Mouse (Mus musculus): ENCODE data around the gene Nuak2. TPM values are rescaled to one million over a fixed set of nuclear protein-coding genes. Genes with fewer than 3 reads are reported as not detected.

Nuak2 gene
- polyA plus RNA-seq, 1 experiment from 2014 or later = 15.4 TPM

DNA sequence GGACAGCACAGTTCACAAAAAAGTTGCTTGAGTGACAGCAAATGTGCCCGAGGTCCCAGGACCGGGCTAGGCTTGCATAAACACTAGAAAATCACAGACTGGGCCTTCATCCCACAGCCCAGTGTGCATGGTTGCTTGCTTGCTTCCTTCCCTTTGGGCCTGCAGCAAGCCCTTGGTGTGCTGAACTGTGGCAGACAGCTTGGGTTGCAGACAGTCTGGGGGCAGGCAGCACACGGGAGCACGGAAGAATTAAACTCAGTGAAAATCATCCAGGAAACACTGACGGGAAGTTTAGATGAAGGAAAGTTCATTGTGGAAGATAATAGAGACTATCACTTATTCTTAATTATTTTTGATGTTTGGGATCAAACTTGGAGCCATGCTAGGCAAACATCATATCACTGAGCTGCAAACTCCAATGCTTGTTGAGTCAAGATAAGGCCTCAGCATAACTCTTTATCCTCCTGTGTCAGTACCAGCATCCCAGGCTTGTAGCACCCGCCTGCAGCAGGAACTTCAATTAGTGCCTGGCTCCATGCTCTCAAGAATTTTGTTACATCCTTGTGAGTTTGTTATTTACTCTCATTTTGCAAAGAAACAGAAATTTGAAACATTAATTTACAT lies 18.4 kb downstream of the Nuak2 start:
- peaks cover 30% of the 10 kb centered on the region for H3K36me3 ChIP-seq (ENCODE audit: insufficient read depth)
- H3K4me2 ChIP-seq = no peak overlapping the region
- no peak for TF ChIP-seq CTCF (IDR thresholded peaks at IDR 0.05; ENCODE audit: low read depth)
- DNase-seq = no peak
- no peaks in the 10 kb centered on the region for H3K9me3 ChIP-seq (ENCODE audit: low read depth, low read length)
- no peak overlapping the region for H3K9ac ChIP-seq
- no peaks in the 10 kb centered on the region for H3K27me3 ChIP-seq (ENCODE audit: insufficient read depth, low read length)
- ATAC-seq (ENCODE audit: insufficient read depth) = no peak
- no peak overlapping the region for H3K4me3 ChIP-seq (ENCODE audit: low read depth, low read length)
- H3K4me1 ChIP-seq (ENCODE audit: insufficient read depth) = peaks cover 36% of the 10 kb centered on the region
- 18% methylated on average over 6 of the region's 6 CpGs for WGBS
- peak overlapping the region; percentile 75 for H3K27ac ChIP-seq (ENCODE audit: low read depth)

DNA sequence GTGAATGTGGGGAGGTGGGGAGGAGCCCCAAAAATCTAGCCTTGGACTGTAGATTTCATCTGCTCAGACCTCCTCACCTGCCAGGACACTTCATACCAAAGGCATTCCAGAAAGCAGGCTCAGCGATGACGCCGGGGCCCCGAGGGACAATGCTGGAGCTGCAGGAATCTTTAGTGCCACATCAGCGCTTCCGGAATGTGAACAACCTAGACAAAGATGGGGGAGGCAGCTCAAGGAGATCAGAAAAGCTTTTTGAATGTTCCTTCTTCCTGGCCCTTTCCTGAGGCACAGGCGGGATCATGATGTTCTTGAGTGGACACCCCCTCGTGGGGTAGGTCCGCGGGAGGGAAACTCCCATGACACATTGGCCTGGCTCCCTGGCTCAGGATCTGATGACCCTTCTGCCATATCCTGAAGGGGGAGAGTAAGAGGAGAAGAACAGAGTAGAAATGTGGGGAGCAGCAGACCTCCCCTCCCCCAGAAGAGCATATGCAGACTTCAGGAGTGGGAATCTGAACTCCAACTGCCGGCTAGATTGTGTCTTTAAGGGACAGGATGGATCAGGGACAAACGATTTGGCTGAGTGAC lies 19.5 kb downstream of the Nuak2 start:
- H3K4me1 ChIP-seq (ENCODE audit: insufficient read depth) = peaks cover 36% of the 10 kb centered on the region
- no peak overlapping the region for H3K4me2 ChIP-seq
- ATAC-seq (ENCODE audit: insufficient read depth) (no peak), DNase-seq (peak; percentile 61)
- no peaks in the 10 kb centered on the region for H3K9me3 ChIP-seq (ENCODE audit: low read depth, low read length)
- 52% methylated on average over 12 of the region's 12 CpGs for WGBS
- H3K9ac ChIP-seq = peak overlapping the region; percentile 20; the same call in 1 of the 2 replicates
- H3K4me3 ChIP-seq (ENCODE audit: low read depth, low read length) = no peak overlapping the region
- peaks cover 23% of the 10 kb centered on the region for H3K36me3 ChIP-seq (ENCODE audit: insufficient read depth)
- H3K27me3 ChIP-seq (ENCODE audit: insufficient read depth, low read length) = no peaks in the 10 kb centered on the region
- no peak for TF ChIP-seq CTCF (IDR thresholded peaks at IDR 0.05; ENCODE audit: low read depth)
- H3K27ac ChIP-seq (ENCODE audit: low read depth) = peak overlapping the region; percentile 75

DNA sequence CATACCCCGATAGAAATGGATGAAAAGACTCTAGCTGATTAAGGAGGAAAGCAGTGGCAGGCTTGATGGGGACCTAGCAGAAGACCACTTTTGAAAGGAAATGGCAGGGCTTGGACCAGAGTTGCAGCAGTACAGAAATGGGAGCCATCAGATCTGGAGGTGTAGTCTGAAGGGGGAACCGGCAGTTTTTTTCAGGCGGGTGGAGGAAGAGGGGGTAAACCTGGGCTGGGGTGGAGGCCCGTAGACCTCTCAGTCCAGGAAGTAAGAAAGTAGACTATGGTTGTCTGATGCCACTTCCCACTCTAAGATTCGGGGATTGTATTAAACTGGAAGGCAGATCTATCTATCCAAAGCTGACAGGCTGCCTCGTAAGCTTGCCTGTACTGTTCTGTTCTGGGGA lies 21.0 kb downstream of the Nuak2 start:
- no peak overlapping the region for H3K4me3 ChIP-seq (ENCODE audit: low read depth, low read length)
- peak overlapping the region; percentile 76 for H3K27ac ChIP-seq (ENCODE audit: low read depth)
- no peaks in the 10 kb centered on the region for H3K9me3 ChIP-seq (ENCODE audit: low read depth, low read length)
- TF ChIP-seq CTCF (IDR thresholded peaks at IDR 0.05; ENCODE audit: low read depth) = no peak
- H3K36me3 ChIP-seq (ENCODE audit: insufficient read depth) = peaks cover 9% of the 10 kb centered on the region
- no peak overlapping the region for H3K9ac ChIP-seq
- WGBS = 46% methylated on average over 6 of the region's 6 CpGs
- no peaks in the 10 kb centered on the region for H3K27me3 ChIP-seq (ENCODE audit: insufficient read depth, low read length)
- H3K4me2 ChIP-seq = no peak overlapping the region
- H3K4me1 ChIP-seq (ENCODE audit: insufficient read depth) = peaks cover 36% of the 10 kb centered on the region
- no peak for ATAC-seq (ENCODE audit: insufficient read depth)
- no peak for DNase-seq

DNA sequence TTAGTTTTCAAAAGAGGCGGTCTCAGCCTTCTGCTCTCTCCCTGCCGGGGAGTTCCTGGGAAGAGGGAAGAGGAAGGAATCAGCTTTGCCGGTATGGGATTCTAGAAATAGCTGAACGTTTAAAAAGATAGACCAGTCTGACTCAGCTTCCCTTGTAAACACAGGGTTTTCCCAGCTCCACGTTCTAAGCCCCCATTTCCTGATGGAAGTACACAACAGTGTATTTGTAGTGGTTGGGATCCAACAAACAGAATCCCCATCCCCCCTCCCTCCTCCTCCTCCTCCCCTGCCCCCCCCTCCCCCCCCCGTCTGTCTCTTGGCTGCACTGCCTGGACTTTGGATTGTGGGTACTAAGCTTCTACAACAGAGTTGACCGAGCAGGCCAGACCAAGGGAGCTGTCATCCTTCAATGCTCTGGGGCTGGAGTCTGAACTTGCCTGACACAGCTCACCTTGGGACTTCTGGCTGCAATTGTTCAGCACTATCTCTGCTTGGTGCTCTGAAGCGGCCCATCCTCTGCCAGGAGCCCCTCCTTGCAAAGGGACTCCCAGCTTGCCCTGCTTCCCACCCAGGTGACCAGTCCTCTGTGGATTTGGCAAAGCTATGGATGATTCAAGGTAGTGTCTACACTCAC lies 22.2 kb downstream of the Nuak2 start:
- no peak for TF ChIP-seq CTCF (IDR thresholded peaks at IDR 0.05; ENCODE audit: low read depth)
- Histone ChIP-seq H3K27me3 (ENCODE audit: insufficient read depth, low read length) (no peaks in the 10 kb centered on the region), H3K27ac (ENCODE audit: low read depth) (peak overlapping the region; percentile 76; the same call in 1 of the 2 replicates), H3K9ac (no peak overlapping the region), H3K4me3 (ENCODE audit: low read depth, low read length) (no peak overlapping the region), H3K36me3 (ENCODE audit: insufficient read depth) (no peaks in the 10 kb centered on the region), H3K4me2 (peak overlapping the region; percentile 10; the same call in 1 of the 2 replicates), H3K9me3 (ENCODE audit: low read depth, low read length) (no peaks in the 10 kb centered on the region), H3K4me1 (ENCODE audit: insufficient read depth) (peaks cover 35% of the 10 kb centered on the region)
- ATAC-seq (ENCODE audit: insufficient read depth) (no peak), DNase-seq (peak; percentile 49)
- WGBS = 32% methylated on average over 8 of the region's 8 CpGs

DNA sequence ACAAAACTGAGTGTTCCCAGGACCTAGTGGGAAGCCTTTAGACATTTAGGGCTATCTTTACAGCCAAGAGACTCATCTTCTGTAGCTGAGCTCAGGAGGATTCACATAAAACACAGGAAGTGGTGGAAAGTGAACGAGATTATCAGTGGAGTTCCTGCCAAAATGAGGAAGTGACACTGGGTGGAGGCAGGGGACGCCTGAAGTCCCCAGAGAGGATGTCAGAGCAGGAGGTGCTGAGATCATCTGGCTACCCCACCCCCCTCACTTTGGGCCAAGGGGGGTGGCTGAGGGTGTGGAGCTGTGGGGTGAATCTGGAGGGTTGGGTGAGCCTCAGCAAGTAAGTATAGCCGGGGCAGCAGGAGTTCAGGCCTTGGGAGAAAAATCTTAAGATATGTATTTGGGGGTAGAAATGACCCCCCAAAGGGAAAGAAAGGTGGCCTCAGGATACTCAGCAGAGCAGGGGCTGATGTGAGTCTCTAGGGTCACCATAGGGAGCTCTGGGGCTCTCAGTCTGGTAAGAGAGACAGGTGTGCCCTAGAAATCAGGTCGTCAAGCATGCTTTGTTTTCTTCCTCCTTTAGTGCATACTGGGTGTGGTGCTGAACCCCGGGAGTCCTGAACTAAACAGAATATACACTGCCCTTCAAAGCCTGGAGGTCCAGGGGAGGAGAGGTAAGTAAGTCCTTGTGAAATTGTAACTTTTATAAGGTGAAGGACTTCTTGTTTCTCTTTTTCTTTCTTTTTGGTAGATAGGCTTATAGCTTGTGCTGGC lies 26.0 kb downstream of the Nuak2 start:
- Histone ChIP-seq H3K4me1 (ENCODE audit: insufficient read depth) (peaks cover 7% of the 10 kb centered on the region), H3K36me3 (ENCODE audit: insufficient read depth) (no peaks in the 10 kb centered on the region), H3K27ac (ENCODE audit: low read depth) (no peak overlapping the region), H3K9ac (no peak overlapping the region), H3K27me3 (ENCODE audit: insufficient read depth, low read length) (no peaks in the 10 kb centered on the region), H3K4me3 (ENCODE audit: low read depth, low read length) (no peak overlapping the region), H3K4me2 (no peak overlapping the region), H3K9me3 (ENCODE audit: low read depth, low read length) (no peaks in the 10 kb centered on the region)
- TF ChIP-seq CTCF (IDR thresholded peaks at IDR 0.05; ENCODE audit: low read depth) = no peak
- 25% methylated on average over 5 of the region's 5 CpGs for WGBS
- no peak for ATAC-seq (ENCODE audit: insufficient read depth)
- no peak for DNase-seq

DNA sequence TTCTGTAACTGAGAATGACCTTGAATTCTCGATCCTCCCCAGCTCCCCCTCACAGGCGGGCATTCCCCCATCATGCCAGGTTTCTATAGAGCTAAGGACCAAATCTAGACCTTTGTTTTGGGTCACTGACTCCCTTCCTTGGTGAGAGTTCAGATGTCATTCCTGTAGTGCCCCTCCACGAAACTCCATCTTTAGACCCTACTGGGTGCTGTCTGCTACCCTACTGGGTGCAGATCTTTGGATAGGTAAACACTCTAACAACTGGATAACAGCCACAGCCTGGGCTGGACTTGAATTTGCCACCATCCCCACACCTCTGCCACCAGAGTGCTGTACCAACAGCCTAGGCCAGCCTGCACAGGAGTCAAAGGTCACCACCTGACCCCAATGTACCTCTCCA lies 26.6 kb downstream of the Nuak2 start:
- Histone ChIP-seq H3K27ac (ENCODE audit: low read depth) (no peak overlapping the region), H3K27me3 (ENCODE audit: insufficient read depth, low read length) (no peaks in the 10 kb centered on the region), H3K4me1 (ENCODE audit: insufficient read depth) (peaks cover 6% of the 10 kb centered on the region), H3K9me3 (ENCODE audit: low read depth, low read length) (no peaks in the 10 kb centered on the region), H3K4me2 (no peak overlapping the region), H3K4me3 (ENCODE audit: low read depth, low read length) (no peak overlapping the region), H3K36me3 (ENCODE audit: insufficient read depth) (no peaks in the 10 kb centered on the region), H3K9ac (no peak overlapping the region)
- no peak for TF ChIP-seq CTCF (IDR thresholded peaks at IDR 0.05; ENCODE audit: low read depth)
- DNase-seq = no peak
- no peak for ATAC-seq (ENCODE audit: insufficient read depth)
- 56% methylated on average over 3 of the region's 3 CpGs for WGBS

DNA sequence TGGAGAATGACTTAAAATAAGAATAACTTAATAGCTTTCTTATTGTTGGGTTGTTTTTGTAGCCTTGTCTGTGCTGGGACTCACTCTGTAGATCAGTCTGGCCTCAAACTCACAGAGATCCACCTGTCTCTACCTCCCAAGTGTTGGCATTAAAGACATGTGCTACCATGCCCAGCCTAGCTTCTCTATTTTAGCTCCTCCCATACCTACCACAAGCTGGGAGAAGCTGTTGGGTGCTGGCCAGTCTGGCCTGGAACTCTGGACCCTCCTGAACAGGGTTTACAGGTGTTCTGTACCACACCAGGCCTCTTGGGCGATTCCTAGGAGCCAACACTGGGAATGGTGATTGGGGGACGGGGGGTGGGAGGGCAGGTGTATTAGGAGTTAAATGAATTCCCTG lies 27.3 kb downstream of the Nuak2 start:
- Histone ChIP-seq H3K4me1 (ENCODE audit: insufficient read depth) (no peaks in the 10 kb centered on the region; the same call in none of the 2 replicates), H3K4me2 (no peak overlapping the region), H3K4me3 (ENCODE audit: low read depth, low read length) (no peak overlapping the region), H3K27me3 (ENCODE audit: insufficient read depth, low read length) (no peaks in the 10 kb centered on the region), H3K9me3 (ENCODE audit: low read depth, low read length) (no peaks in the 10 kb centered on the region), H3K36me3 (ENCODE audit: insufficient read depth) (no peaks in the 10 kb centered on the region), H3K27ac (ENCODE audit: low read depth) (no peak overlapping the region), H3K9ac (no peak overlapping the region)
- 81% methylated on average over 2 of the region's 2 CpGs for WGBS
- TF ChIP-seq CTCF (IDR thresholded peaks at IDR 0.05; ENCODE audit: low read depth) = no peak
- ATAC-seq (ENCODE audit: insufficient read depth) (no peak), DNase-seq (no peak)
